Mouse (Mus musculus): Measurements from ENCODE around the gene Plin3.

Plin3 gene

DNA sequence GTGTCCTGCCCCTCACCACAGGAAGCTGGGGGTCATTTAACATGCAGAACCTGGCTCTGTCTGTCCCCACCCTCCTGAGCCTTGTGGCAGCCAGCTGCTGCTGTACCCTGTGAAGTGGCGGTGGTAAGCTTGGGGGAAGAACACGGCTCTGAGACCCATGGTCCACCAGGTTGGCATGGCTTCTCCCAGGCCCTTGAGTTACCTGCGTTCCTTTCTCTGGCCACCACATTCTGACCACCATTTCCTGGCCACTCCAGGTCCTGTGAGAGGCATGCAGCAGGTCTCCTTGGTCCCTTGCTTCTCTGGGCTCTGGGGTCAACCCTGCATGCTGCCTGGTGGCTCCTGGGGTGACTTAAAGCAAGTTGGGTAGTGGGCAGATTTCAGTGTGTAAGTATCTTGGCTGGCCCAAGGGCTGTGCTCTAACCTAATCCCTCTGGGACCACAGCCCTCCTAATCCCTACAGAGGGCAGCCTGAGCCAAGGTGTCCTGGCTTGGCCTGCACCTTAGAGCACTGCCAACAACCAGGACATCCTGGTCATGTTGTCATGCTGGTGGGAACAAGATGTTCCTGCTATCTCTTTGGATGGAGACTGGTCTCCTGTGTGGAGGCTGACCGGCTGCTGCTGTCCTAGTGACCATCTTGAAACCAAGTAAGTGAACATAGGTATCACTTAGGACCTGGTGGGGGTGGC lies at the start of gene Plin3:
Gene Plin3, minus strand, starts transcription at position 343 of the 692 bp plus-strand sequence.
- no peak for DNase-seq

DNA sequence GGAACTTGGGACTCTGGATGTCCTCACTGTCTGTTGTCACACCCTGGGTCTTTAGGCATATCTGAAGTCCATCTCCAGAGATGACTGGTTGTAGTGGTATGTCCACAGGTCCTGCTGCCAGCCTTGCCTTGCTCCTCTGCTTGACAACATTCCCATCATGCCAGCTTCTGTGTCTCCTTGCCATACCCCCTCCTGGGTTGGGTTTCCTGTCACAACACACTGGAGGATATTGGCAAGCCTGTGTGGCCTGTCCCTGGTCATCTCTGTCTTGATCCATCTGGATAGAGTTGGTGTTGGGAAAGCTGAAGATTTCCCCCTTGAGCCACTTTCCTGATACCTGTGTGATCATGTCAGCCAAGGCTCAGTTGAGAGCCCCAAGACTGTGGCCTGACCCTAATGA lies 48.0 kb upstream of the Plin3 start:
- DNase-seq, result no peak

DNA sequence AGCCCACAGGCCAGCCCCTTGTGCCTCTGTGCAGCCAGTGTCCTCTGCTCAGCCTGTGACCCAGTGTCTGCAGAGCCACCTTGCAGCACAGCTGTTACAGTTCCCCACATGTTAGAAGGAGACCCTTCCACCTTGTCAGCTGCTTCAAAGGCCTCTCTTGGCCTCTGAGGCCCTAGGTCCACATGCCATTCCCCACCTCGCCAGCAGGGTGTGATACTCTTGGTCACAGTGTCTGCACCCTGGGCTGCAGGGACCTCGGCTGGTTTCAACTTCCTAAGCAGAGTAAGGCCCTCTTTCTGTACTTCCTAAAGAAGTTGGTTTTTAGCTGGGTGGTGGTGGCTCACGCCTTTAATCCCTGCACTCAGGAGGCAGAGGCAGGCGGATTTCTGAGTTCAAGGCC lies 46.2 kb upstream of the Plin3 start:
- no peak for DNase-seq

DNA sequence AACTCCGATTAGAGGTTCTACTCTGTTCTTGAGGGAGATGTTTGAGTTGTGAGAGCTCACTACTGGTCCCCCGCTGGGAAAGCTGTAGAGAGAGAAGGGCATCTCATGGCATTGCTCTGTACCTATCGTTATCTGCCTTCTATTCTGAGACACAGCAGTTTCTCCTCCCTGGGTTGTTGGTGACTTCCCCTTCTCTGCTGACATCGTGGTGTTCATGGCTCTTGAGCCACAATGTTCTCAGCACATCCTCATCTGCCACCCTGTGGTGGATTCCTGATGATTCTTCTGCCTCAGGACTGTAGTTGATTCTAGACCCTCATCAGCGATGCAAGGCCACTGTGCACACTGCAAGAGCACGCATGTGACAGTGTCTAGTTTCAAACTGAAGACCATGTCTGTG lies 45.1 kb upstream of the Plin3 start:
- no peak for DNase-seq

DNA sequence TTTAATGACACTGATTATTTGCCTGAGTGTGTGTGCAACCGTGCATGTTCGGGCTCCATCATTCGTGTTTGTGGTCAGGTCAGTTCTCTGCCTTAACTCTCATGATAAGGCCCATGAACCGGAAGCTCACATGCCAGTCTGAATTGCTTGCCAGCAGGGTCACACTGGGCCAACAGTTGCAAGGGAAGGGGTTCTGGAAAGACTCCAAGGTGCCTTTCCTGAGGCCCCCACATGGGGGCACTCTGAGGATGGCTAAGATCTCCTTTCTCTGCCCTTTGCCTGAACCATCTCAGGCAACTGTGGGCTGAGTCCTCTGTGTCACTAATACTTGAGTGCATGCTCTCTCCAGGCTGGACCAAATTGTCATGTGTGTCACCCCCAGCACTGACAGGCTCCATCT lies 44.5 kb upstream of the Plin3 start:
- DNase-seq, result peak; percentile 73

DNA sequence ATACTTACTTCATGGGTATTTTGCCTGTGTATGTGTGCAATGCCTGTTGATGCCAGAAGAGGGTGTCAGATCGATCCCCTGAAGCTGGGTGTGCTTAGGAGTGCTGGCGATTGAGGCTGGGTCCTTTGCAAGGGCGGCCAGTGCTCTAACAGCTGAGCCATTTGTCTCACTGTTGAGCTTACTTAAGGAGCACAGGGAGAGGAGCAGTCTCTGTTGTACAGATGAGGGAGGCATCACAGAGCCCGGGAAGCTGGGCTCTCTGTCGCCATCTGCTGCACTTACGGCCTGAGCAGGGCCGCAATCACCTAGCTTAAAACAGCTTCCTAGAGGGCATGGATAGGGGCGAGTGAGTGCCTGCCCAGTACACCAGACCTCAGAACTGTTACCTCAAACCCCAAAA lies 40.3 kb upstream of the Plin3 start:
- DNase-seq, result no peak

DNA sequence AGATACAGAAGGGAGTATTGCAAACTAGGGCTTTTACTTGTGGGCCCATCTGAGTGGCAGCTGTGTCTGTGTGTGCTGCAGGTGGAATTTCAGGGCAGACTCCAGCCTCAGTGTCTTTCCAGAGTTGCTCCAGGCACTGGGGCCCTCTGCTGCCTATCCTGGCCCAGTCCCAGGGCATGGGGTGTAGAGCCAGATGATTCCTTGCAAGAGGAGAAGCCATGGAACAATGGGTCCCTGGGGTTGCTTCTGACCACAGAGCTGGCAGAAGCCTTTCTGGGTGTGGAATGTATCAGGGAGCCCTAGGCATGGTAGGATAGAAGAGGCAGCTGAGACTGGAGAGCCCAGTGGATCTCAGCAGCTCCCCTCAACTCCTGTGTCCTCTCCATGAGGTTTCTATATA lies 38.6 kb upstream of the Plin3 start:
- DNase-seq, result no peak

DNA sequence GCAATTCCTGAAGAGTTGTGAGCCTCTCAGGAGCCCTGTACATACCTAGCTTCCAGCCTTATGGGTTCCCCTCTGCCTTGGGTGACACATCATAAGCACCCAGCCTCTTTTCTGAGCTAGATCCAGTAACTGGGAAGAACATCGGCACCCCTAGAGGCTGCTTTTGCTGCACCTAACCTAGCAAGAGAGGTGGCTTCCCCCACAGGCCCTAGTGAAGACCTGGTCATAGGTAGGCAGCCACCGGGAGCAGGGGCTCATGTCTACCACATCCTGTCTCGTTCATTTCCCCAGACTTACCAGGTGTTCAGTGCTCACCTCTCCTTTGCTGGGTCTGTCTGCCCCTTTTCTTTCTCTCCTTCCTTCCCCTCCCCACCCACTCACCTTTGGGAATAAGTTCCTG lies 37.7 kb upstream of the Plin3 start:
- no peak for DNase-seq

DNA sequence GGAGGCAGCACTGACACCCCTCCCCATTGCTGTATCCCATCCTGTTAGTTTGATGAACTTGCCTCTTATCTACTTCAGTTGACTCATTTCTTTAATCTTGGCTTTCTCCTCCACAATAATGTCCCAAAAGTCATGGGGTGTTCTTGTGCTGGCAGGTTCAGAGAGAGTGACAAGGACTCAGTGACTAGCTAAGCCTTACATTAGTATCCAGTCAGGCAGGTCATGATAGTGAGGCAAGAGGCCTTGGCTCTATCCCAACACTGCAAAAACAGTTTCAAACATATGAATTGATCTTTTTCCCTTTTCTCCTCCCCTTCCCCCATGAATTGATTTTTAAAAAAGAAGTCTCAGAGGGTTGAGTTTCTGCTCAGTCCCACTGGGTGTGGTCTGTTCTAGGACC lies 36.6 kb upstream of the Plin3 start:
- DNase-seq, result no peak

DNA sequence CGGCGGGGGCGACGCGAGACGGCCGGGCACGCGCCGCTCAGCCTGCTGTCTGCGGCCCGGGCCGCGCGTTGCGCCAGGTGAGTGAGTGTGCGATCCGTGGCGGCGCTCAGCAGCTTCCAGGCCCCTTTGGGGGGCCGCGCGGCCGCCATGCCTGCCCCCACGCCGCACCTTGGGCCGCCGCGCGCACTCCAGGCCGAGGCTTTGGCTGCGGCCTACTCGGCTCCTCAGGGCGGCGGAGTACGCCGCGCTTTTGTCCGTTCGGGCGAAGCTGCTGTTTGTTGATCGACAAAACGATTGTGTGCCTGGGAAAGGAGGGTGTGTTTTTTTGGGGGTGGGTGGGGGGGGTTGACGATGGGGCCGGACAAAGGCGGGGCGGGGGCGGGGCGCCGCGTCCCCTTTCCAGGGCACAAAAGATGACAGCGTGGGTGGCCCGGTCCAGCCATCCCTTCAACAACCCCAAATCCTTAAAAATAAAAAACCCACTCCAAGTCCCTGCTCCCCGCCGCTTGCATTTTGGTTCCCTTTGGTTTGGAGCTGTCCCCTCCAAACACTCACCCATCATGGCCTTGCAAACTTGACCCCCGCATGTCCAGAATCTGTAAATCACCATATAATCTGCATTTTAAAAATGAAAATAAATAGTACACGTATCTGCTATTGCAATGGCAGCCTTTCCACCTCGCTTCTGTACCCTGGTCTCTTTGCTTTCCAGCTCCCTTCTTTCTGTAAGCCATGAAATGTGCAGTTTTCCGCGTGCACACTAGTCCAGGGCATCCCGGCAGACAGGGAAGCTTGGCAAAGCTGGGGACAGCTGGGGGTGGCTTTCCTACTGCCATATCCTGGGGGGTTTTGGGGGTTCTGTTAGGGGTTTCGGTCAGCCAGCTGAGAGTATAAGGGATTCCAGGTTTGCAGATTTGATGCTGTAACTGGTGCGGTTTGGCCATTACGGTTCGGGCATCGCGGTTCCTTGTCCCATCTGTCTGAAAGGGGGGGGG lies 33.8 kb upstream of the Plin3 start:
- no peak for DNase-seq

DNA sequence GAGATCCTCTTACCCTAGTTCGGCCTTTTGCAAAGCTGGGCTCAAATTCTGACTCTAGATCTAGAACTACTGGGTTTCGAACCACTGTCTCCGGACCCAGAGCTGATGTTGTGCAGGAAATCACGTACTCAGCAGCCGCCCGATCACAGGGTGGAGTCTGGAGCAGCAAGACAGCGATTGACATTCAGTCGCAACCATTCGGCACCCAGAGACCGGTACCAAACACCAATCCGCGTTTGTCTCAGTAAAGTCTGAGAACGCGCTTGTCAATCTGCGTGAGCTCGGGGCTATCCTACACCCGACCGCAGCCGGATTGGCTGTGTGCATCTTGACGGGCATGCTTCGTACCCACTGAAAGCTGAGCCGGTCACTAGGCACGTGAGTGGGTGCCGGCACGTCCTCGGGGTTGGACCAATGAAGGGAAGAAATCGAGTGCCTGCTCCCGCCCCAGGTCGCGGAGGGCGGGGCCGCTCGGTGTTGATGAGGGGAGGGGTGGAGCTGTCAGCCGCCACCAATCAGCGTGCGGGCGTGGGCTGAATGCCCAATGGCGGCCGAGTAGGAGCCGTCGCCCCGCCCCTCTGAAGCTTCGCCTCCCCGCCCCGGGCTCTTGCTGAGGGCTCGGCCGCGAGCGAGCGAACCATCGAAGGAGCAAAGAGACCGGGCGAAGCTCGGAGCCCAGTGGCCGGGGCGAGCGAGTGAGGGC lies 32.9 kb upstream of the Plin3 start, which contains the start of gene Kdm4b:
Gene Kdm4b, plus strand, starts transcription at position 613 of the 703 bp plus-strand sequence.
- DNase-seq, result peak; percentile 100

DNA sequence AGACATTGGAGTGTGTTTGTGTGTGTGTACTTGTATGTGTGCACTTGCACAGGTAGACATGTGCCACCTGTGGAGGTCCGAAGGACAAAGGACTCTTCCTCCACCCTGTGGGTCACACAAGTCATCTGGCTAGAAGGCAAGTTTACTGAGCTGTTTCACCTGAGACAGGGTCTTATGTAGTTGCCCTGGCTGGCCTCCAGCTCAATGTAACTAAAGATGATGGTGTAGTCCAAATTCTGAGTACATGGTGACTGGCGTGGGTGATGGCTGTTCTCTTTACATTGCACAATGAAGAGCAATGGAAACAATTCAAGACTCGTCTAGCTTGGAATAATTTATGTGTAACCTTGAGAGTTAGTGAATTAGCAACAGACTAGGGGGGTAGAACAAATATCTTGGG lies 31.7 kb upstream of the Plin3 start:
- DNase-seq, result no peak

DNA sequence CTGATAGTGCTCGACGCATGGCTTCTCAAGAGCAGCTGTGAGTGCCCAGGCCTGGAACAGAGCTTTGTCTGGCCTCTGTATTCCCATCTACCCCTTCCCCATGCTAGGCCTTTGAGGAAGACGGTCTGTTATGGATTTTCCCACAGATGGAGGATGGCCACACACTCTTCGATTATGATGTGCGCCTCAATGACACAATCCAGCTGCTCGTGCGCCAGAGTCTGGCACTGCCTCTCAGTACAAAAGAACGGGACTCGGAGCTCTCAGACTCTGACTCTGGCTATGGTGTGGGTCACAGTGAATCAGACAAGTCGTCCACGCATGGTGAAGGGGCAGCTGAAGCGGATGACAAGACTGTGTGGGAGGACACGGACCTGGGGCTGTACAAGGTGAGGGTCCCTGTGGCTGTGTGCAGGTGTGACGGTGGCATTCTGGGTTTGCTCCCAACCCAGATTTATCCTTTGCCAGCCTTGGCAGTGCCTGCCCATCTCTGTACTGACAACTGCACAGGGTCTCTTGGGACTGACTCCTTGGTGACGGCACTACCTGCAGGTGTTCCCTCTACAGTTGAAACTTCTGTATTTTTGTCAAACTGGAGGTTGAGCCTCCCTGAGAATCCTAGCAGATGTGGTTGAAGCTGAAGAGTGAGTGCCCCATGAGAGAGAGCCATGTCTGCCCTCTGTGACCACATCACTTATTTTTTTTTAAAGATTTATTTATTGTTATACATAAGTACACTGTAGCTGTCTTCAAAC lies 16.7 kb upstream of the Plin3 start:
- no peak for DNase-seq

DNA sequence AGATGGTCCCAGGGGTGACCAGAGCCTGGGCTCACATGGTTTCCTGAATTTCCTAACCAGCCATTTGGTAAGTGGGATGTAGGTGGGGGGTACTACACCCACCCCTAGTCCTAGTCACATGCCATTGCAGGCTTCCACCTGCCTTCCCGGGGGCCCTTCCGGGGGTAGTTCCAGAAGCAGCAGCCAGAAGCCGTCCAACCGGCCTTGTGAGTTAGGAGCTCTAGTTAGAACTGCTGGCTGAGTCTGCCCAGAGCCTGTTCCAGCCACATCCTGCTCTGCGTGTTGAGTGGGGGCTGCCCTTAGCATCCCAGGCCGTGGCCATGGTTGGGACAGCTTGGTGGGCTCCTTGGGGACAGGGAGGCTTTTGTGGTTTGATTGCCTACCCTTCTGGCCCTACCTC lies 15.4 kb upstream of the Plin3 start:
- DNase-seq, result peak; percentile 80

DNA sequence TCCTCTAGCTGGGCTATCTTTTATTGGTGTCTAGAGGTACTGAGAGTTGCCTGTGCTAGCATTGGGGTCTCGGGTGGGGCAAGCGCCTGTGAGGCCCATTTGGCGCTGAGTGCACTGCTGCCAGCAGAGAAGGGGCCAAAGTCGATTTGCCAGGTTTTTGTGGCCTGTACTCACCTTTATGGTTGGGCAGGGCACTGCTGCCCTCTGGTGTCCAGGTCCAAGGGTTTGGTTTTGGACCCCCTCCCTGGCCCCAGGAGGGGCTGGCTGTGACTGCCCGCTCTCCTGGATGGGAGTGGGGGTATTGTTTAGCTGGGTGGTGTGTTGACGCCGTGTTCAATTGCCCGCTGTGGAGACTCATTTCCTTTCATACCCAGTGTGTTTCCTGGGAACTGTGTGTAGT lies 13.2 kb upstream of the Plin3 start:
- no peak for DNase-seq

DNA sequence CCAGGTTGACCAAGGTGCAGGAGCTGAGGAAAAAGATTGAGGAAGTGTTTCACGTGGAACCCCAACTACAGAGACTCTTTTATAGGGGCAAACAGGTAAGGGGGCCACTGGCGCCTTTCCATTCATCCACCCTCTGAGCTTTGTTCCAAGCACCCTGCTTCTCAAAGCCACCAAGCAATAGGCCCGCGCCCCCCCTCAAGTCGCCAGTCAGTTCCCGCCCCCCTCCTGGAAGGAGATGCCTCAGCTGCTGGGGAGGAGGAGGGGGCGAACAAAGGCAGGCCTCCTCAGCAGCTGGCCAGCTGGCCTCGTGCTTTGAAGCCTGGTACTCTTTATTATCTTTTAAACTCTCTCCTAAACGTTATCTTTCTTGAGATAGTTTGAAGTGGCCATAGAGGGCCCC lies 12.5 kb upstream of the Plin3 start:
- DNase-seq, result no peak

DNA sequence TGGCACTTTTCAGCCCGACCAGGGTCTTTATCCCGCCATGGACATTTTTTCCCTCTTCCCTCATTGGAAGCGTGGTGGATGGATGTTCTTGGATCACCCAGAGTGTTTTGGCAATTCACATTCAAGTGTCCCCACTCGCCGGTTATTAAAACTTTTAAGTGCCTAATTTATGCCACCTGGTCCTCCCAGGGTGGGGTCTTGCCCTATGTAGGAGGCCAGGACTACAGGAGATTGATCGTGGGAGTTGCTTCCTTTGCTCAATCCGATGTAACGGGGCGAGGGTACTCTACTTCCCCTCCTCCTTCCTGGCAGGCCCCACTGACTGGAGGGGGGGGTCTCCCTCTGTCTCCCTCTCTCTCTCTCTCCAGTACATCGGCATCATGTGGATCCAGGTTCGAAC lies 12.0 kb upstream of the Plin3 start:
- no peak for DNase-seq

DNA sequence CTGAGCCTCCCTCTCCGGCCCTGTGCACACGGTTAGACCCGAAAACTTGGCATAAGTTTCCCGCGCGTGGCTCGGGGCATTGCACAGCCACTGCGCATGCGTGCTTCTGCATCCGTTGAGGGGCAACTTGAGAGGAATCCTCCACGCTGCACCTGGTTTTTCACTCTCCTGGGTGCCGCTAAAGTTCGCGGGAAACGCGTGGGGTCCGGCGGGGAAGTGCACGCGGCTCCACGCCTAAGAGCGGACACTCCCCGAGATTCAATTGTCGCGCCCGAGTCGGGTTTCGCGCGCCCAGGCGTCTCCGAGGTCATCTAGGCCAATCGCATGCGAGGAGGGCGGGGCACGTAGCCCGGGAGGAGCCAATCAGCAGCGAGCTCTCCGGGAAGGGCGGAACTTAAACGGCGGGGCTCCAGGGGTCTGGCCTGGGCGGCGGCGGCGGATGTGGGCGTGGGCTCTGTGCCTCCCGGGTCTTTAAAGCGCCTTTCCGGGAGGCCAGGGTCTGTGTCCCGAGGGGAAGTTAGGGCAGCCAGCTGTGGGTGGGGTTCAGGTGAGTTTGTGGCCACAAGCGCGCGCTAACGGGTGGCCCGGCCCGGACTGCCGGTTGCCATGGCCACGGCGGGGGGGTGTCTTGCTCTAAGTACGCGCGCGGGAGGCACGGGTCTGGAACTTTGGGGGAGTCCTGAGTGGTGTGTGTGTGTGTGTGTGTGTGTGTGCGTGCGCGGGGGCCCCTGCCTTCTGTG lies 11.3 kb upstream of the Plin3 start:
- peak; percentile 93 for DNase-seq

DNA sequence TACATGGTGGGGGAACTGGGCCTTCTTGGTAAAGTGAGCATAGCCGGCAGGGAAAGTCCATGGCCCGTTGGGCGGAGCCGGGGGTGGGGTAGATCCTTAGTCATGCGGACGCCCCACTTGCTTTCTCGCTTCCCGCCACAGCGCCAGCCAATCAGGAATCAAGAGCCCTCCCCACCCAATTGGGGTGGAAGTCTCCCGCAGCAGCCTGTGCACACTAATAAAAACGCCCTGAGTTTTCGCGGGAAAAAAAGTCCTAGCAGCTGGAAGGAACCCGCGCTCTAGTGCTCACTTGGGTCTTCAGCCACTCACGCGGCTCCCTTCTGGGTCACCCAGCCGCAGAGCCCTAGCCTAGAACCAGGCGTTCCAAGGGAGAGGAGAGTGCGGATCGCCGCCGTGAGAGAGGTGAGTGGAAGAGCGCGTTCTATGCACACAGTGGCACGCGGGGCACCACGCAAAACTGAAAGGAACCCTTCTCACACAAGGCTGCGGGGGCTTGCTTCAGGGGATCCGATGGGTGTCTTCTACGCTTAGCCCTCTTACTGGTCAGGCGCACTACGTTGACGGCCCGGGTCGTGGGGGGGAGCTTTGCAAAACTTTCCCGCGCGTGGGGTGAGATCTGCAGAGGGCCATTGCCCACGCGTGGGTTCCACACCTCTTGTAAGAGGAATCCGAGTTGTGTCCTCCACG lies 10.6 kb upstream of the Plin3 start, which contains the start of gene Uhrf1:
Gene Uhrf1, plus strand, starts transcription at position 162 of the 687 bp plus-strand sequence.
- peak; percentile 71 for DNase-seq

DNA sequence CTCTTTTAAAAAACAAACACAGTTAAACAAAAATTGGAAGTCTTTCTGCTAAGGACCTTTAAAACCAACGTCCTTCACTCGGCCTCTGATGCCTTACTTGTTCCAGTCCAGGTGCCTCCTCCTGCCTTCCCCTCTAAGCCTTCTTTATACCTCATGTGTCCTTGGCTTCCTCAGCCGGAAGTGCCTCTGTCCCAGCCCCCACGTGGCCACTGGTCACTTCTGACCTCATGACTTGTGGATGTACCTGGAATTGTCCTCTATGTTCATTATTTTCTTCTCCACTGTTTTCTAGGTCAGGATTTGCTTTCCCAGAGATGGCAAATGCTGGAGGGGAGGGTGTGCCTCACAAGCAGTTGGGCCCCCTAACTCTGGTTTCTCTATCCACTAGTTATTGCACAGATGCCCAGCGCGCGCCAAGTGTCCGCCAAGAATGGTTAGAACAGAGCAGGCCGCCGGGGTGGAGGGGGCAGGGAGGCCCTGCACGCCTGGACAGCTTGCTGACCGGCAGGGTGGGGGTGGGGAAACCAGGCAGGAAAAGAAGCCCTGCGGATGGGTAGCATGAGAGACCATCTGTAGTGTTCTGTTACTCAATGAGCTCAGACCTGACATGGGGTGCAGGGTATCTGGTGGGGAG lies 9.8 kb upstream of the Plin3 start:
- DNase-seq, result no peak

DNA sequence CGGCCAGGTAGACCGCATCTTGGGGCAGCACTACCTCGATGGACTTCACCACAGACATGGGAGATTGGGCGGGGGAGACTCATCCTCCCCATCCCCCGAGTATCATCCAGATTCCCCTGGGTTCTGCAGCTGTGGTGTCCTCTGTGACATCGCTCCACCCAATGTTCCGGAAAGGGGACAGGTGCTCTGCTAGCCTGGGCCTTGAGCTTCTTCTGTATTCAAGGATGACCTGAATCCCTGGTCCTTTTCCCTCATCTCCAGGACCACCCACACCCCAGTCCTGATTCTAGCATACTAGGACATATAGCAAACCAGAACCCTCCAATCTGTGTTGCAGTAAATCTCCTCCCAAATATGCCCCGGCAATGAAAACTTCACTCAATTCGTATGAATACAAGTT lies 7.5 kb upstream of the Plin3 start, which contains the start of gene Arrdc5:
Gene Arrdc5, minus strand, starts transcription at position 101 of the 400 bp plus-strand sequence.
- DNase-seq, result no peak

Measured in kidney, adult 11 months (tissue).